Mouse (Mus musculus) spleen, adult 18-20 months (tissue): Measurements from ENCODE around the gene Prrg2.
"Not testable (repeated sequence)": the region's sequence is repeated elsewhere in the genome, so short reads cannot be mapped to it uniquely, and the experiment has no call there.

ENCODE experiments used
- DNase-seq, 2 experiments: peaks; one replicate each; pipeline ENCODE4 v3.0.0; 2022; ENCODE audit warnings: mixed read lengths in 2 of 2

The Prrg2 gene

DNA sequence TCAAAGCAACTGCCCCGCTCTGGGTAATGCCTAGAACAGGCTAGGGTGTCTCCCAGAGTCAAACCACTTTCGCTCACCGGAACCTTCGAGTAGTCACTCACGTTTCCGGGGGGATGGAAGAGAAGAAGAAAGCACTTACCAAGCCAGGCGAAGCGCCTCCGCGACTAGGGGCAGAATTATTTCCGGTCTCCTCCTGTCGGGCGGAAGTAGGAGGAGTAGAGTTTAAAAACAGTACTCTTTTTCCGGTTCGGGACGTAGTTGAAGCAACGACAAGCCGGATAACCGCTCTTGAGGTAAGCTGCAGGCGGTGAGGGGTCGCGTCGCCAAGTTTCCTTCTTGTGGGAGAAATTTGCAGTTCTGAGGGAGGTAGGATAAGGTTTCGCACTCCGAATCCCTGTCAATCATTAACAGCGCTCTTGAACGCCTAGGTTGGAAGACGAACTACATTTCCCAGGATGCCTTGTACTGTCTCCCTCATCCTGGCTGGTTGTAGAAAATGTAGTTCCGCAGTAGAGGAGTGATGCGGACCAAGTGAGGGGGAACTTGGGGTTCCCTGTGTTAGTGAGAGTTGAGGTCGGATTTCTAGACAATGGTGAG, at the start of gene Prrg2, which contains the start of gene Nosip:
Gene Prrg2 (minus strand): TSS at position 439 of the 597 bp plus-strand sequence.
Gene Nosip (plus strand): TSS at position 191 of the 597 bp plus-strand sequence.
- peak; percentile 85 to 91 for DNase-seq

GRCm38 (mm10) chr7:45111940-45112339, 49.5 kb upstream of the Prrg2 start:
- no peak for DNase-seq

- not testable (repeated sequence) for DNase-seq
Measured at GRCm38 (mm10) chr7:45110089-45110488, 47.6 kb upstream of the Prrg2 start.

DNA sequence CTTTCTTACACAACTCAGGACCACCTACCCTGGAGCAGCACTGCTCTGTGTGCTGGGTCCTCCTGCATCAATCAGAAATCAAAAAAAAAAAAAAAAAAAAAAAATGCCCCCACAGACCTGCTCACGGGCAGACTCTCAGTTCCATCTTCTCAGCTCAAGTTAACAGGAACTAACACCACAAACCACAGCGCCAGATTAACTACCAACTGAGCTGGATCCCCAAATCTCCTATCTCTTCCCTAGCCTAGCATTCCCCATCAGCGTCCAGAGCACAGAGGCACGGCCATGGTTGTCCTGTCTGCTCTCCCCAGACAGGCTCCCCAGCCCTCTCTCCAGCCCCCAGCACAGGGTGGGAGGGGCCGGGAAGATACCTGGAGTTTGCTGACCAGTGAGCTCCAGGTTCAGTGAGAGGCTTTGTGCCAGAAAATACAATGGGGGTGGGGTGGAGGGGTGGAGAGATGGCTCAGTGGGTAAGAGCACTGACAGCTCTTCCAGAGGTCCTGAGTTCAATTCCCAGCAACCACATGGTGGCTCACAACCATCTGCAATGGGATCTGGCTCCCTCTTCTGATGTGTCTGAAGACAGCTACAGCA, 44.7 kb upstream of the Prrg2 start:
- no peak for DNase-seq

- DNase-seq: no peak
Measured at GRCm38 (mm10) chr7:45106441-45106840, 44.0 kb upstream of the Prrg2 start.

- DNase-seq: no peak
Measured at GRCm38 (mm10) chr7:45105491-45105890, 43.0 kb upstream of the Prrg2 start.

DNA sequence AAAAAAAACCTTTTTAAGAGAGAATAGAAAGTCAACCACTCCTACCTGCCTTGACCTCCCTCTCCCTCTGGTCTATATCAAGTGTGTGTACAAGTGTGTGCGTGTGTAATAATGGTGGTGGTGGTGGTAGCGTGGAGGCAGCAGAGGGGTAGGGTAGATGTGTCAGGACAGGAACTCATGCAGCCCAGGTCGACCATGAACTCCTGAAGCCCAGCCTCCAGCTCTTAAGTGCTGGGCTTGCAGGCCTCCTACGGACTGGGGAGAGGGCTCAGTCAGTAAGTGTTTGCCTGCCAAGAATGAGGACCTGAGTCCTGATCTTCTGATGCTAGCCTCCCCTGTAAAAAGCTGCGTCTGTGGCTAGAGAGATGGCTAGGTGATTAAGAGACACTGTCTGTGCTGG, 42.5 kb upstream of the Prrg2 start:
- no peak for DNase-seq

- DNase-seq: peak in 1 of 2 experiments; percentile 47
Measured at GRCm38 (mm10) chr7:45103652-45104180, 41.2 kb upstream of the Prrg2 start, which contains the start of gene Fcgrt. TSS of gene Fcgrt (minus strand) at chr7:45103851.

GRCm38 (mm10) chr7:45102940-45103585, 40.6 kb upstream of the Prrg2 start:
- no peak for DNase-seq

DNA sequence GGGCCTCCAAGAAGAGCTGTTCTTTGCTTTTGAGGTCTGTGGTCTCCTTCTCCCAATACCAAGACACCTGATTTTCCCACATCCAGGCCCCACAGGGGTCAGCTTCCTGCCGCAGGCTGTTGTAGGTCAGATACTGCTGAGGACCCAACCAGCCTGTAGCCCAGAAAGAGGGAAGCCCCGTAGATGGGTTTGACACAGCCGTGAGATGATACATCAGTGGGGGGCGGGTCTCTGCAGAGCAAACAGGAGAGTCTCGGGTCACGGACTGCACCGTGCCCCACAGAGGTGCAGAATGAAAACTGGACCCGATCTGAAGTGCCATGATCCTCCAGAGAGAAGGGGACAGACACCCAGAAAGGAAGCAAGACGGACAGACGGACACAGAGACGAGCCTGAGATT, 40.0 kb upstream of the Prrg2 start:
- DNase-seq: no peak

DNA sequence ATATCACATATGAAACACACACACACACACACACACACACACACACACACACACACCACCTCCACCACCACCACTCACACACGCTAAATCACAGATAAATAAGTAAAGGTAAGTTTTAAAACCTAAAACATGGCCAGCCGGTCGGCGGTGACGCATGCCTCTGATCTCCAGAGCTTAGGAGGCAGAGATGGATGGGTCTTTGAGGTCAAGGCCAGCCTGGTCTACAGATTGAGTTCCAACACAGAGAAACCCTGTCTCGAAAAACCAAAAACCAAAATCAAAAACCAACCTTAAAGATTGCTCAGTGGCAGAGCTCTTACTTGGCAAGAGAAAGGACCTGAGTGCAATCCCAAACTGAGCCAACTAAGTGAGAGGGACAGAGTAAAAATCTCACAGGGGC, 37.6 kb upstream of the Prrg2 start:
- no peak for DNase-seq

DNA sequence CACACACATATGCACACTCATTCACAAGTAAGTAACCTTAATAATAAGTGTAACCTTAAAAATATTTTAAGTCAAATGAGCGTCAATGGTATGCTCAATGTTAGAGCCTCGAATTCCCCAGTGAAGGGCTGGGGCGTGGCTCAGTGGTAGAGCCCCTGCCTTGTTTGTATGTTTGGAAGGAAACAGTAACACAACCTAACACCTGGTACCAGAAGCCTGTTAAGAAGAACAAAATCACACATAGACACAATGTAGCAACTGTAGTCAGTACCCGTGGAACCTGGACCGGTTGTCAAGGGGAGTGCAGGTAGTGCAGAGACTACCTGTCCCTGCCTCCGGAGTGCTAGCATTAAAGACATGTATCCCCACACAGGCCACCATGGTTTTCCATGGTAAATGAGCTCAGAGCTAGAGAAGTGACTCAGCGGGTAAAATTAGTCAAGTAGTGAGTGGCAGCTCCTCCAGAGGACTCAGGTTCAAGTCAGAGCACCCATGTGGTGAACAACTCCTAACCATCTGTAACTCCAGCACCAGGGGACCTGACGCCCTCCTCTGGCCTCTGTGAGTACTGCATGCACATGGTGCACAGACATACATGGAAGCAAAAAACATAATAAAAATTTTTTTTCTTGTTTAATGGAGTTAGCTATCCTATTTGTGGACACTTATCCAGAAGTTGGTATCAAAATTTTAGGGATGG, 36.2 kb upstream of the Prrg2 start:
- DNase-seq: no peak

DNA sequence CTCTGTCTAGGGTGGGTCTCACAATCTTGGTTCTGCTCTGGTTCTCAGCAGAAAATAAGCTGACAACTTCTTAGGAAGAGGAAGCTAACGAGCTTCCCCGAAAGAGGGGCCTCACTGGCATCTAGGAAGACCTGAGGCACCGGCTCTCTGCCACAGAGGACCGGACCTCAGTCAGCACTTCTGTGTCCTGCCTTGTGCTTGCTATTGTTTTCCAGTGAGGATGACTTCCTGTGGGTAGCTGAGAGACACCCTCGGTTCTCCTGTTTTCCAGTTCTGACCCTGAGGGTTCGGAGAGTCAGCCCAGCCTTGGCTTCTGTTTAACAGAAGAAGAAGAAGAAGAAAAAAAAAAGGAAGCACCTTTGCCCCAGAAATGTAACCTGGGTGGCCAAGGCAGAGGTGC, 35.0 kb upstream of the Prrg2 start:
- DNase-seq: no peak

GRCm38 (mm10) chr7:45095965-45096364, 33.5 kb upstream of the Prrg2 start:
- not testable (repeated sequence) for DNase-seq

DNA sequence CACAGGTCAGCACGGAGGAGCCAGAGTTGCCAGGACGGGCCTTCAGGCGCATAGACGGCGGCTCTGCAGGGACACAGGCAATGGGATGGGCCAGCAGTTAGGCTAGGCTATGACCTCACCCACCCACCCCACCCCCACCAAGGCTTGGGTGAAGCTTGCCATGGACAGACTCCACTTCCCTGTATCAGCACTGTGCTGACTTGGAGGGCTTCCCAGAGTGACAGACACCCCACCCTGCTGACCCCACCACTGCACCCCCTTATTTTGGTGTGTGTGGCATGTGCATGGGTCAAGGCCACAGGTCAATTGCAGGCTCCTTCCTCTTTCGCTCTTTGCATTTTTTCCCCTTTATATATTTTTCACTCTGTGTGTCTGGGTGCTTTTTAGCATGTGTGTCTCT, 32.9 kb upstream of the Prrg2 start:
- DNase-seq: no peak

DNA sequence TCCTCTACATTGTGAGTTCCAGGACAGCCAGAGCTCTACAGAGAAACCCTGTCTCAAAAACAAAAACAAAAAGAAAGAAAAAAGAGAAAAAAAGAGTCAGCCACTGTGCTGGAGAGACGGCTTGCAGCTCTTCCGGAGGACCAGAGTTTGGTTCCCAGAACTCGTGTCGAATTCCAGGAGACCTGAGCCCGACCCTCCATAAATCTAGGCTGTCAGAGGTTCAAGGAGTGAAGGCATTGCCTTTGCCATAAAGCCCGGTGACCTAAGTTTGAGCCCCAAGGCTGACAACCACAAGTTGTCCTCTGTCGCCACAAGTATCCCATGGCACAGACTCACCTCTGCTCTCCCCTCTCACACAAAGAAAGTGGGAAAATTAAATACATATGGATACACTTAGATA, 31.6 kb upstream of the Prrg2 start:
- no peak for DNase-seq

GRCm38 (mm10) chr7:45093516-45093905, 31.0 kb upstream of the Prrg2 start:
- DNase-seq: no peak

GRCm38 (mm10) chr7:45092828-45093515, 30.5 kb upstream of the Prrg2 start:
- no peak for DNase-seq

- no peak for DNase-seq
Measured at GRCm38 (mm10) chr7:45092048-45092447, 29.6 kb upstream of the Prrg2 start, which contains the start of gene Rcn3. TSS of gene Rcn3 (minus strand) at chr7:45092221.

DNA sequence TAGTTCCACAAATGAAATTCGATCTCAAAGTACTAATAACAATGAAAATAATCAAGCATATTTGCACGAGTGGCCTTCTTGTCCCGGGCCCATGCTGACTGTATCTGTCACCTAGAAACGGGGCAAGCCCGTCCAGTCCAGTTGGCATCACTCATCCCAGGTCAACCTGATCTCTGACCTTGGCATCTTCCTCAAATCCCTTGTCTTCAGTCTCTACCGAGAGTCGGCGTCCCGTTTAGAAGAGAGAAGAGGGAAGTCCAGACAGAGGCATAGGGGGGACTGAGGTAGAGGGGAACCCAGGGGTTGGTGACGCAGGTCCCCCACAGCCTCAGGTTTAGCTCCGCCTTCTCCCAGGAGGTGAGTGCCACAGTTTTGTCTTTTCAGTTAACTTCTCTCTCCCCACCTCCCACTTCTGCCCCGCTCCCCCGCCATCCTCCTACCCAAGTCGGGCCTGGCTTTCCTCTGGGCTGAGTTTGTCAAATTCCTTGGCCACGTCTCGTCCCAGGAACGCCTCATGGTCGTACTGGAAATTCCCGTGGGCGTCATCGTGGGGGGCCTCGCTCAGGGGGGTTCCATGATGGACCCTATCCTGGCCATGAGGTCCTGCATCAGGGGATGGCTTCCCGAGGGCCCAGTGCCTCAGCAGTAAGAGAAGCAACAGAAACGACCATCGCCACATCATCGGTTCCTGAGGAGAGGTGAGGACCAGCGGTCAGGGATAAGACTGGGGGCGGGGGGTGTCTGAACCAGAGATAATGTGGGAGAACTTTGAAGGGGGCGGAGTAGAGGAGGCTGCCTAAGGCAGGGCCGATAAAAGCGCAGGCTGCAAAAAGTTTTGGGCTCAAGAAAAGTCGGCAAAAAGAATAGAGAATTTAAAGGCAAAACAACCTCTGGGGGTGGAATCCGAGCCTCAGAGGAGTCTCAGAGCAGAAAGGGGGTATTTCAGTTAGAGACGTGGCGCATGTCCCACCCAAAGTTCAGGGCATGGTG, 28.8 kb upstream of the Prrg2 start:
- no peak for DNase-seq

DNA sequence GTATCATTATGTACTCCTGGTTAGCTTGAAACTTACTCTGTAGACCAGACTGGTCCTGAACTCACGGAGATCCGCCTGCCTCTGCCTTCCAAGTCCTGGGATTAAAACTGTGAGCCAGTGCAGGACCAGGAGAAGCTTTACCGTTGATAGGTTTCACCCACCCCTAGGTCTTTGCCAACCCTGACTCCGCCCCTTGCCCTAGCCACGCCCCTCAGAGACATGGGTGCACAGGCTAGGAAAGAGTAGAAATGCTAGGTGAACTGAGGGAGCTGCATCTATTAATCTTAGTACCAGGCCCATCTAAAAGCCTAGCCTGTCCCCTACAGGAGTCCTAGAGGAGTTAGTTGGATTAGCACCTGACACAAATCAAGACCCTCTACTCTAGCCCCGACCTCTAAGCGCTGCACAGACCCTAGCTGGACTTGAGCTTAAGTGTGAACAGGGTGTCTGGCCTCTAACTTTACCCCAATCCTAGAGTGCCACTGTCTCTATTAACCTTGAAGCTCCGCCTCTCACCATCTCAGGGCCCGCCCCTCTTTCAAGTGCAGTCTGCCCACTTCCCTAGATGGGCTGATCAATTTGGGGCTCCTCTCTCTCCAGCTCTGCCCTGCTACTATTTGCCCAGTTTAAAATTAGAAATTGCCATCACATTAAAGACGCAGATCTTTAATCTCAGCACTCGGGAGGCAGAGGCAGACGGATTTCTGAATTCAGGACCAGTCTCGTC, 27.9 kb upstream of the Prrg2 start:
- DNase-seq: peak in 1 of 2 experiments; percentile 43
